Mouse (Mus musculus): ENCODE measurements around the gene G3bp2.
A peak's percentile ranks its signal among the peaks of the same experiment; 100 is the strongest.

Gene G3bp2

DNA sequence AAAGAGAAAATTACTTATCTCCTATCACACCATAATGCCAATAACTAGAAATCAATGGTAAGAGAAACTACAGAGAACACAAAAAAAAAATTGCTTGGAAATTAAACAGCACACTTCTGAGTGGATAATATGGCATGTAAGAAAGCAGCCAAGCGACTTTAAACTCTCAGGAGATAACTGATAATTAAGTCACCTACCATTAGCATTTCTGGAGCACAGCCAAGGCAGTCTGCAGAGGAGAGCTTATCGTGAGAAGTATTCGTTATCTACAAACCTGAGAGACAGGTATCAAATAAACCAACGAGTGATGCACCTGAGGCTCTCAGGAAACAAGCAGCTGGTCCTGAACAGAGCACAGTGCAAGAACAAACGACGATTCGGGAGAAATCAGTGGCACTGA lies 71.8 kb downstream of the G3bp2 start:
- no peak for DNase-seq (ENCODE audit: low spot score)

DNA sequence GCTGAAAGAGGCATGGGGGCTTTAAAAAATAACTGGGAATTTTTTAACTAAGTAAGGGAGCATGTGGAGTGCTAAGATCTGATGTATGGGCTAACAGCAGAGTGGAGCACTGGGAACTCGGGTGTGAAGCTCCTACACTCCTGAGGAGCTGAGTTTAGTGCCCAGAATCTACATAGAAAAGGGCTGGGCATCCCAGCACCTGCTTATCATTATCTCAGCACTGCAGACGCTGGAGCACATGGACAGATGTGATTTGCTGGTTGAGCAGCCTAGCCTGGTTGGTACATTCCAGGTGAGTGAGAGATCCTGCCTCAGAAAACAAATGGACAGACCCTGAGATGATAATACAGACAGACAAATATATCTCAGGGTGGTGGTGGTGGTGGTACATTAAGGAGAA lies 73.7 kb downstream of the G3bp2 start:
- DNase-seq (ENCODE audit: low spot score), result no peak

DNA sequence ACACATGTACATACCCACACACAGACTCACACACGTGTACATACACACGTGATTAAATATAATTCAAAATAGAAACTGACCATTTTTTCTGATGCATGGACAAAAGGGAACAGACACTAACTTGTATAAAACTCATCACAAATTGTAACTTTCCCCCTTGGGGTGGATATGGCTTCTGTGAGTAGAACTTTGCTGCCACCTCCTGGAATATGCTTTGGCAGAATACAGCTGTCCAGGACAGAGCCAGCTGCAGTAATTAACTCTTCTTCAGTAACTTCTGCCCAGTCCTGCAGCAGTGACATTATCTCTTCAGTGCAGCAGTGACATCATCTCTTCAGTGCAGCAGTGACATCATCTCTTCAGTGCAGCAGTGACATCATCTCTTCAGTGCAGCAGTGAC lies 80.5 kb downstream of the G3bp2 start:
- peak; percentile 3 for DNase-seq (ENCODE audit: low spot score)
